Mouse (Mus musculus): ENCODE data around the gene E4f1. TPM values are rescaled to one million over a fixed set of nuclear protein-coding genes. Genes with fewer than 3 reads are reported as not detected.

Gene E4f1
- 10 to 100 TPM; 10.8 to 17.3 TPM for total RNA-seq (2021)
- long read RNA-seq, experiment 1, partial matches to known transcripts, result 3 of 20 reads
- long read RNA-seq, experiment 1, other reads (novel, unspliced or antisense), result 15 of 20 reads
- long read RNA-seq, experiment 2, partial matches to known transcripts, result 1 of 16 reads
- long read RNA-seq, experiment 2, other reads (novel, unspliced or antisense), result 13 of 16 reads

DNA sequence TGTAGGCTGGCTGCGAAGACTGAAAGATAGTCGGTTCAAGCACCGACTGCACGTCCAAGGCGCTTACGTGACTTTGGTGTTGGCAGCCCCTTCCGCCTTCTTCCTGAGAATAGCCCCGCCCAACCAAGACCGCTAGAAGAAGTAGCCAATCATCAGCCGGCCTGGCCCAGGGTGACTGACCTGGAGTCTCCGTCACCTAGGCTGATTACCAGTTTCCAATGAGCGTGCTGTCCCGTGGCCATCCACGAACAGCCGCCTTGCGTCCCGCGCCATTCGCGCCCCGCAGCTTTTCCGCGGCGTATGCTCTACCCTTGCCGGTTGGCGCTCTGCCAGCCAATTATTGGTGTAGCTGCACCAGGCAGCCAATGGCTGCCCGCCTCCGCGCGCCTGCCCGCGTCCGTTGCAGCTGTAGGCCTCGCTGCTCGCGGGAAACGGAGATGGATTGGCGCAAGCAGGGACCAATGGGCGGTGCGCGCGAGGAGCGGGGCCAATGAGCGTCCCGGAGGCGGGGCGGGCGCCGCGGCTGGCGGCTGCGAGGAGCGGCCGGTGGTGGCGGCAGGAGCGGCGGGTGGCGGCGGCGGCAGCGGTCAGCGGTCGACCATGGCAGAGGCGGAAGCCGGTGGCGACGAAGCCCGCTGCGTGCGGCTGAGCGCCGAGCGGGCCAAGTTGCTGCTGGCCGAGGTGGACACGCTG is at the start of gene E4f1, which contains the start of gene Pgp:
TSS of gene E4f1 (minus strand) at position 404 of the 693 bp plus-strand sequence.
TSS of gene Pgp (plus strand) at position 483 of the 693 bp plus-strand sequence.
- DNase-seq, result peak; percentile 99

DNA sequence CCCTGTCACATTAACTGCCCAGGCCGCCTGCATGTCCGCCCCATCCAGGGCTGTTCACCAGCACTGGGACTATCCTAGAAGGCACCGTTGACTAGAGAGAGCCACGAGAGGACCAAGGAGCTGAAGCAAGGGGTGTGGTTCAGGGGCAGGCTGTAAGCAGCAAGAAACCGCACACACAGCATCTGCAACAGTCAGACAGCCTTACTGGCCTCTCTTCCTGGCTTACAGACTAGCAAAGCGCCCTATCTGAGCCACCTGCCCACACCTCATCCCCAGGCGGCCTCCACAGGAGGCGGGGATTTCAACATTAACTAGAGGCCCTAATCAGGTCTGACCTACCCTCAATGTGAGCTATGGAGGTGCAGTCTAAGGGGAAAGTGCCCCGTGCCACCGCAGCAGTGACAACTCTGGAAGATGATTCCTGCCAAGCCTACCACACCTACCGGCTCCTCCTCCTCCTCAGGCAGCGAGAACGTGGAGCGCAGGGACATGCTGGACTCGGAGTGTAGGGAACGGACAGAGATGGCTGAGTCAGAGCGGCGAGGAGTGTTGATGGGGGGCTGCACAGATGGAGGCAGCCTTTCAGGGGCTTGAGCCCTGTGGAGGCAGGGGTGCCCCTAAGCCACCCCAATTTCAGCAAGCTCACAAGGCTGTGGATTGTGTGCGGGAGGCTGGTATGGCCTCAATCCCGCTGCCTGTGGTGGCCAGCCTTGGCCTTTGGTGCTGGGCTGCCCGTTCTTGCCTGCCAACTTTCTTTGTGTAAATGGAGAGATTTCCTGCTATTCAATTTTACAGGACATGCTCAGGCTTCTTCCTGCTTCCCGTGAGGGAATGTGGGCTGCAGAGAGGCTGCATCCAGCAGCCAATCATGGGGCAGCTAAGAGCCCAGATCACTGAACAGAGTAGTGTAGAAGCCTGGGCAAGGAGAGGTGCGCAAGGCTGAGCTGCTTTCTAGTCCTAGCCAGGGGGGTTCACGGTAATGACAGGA is 44.5 kb upstream of the E4f1 start:
- DNase-seq, result no peak

DNA sequence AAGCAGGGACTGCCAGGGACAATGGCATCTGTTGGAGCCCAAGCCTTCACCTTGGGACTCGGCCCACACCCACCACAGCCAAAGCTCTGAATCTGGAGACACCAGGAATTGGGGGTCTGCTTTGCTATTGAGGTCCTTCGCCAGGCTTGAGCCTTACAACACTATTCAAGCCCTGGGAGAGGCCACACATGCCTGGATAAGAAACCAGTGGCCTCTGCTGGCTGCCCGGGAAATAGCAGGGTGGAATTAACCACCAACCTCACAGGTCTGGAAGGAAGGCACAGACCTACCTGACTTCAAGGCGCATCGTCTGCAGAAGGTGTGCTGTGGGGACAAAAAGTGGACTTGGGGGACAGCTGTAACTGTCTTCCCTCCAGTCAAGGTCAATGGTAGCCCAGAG is 43.5 kb upstream of the E4f1 start:
- peak; percentile 53 for DNase-seq

GRCm38 (mm10) chr17:24507806-24508460 is 37.8 kb upstream of the E4f1 start:
- DNase-seq, result no peak

DNA sequence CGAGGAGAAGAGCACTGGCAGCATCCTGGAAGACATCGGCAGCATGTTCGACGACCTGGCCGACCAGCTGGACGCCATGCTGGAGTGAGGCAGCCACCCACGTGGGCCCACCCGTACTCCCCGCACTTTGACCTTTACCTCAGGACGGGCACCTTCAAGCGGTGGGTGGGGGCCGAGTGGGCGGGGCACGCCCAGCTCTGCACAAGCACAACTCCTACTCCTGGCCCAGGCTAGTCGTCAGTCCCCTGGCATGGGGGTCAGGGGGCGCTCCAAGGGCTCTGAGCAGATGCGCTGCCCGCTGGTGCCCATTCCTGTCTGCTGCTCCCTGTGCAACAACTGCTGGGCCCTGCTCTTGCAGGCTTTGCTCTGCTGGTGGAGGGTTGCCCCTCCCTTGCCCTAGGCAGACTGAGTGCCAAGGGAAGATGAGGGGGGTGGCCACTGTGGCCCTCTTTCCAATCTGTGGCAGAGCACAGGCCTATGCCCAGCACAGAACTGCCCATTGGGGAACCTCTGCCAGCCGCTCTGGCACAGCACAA is 37.1 kb upstream of the E4f1 start:
- no peak for DNase-seq

DNA sequence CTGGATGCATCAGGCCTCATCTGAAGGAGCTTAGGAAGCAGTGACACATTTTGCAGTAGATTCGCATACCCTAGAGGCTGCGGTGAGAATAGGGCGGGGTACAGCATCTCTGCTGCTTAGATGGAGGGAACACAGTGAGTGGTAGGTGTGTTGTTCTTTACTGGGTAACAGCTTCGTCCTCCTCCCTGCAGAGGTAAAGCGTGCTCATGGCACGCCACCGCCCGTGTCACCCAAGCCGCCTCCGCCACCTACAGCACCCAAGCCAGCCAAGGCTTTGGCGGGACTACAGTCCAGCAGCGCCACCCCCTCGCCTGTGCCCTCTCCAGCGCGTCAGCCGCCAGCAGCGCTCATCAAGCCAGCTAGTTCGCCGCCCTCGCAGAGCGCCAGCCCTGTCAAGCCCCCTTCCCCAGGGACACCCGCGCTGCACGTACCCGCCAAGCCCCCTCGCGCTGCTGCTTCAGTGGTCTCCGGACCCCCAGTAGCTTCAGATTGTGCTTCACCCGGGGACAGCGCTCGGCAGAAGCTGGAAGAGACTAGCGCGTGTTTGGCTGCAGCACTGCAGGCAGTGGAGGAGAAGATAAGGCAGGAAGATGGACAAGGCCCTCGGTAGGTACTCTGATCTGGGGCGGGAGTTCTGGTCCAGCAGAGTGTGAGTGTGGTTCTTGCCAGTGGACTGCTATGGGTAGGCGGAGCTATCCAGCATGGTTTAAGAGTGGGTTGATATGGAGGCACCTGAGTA is 36.4 kb upstream of the E4f1 start:
- peak; percentile 41 for DNase-seq

DNA sequence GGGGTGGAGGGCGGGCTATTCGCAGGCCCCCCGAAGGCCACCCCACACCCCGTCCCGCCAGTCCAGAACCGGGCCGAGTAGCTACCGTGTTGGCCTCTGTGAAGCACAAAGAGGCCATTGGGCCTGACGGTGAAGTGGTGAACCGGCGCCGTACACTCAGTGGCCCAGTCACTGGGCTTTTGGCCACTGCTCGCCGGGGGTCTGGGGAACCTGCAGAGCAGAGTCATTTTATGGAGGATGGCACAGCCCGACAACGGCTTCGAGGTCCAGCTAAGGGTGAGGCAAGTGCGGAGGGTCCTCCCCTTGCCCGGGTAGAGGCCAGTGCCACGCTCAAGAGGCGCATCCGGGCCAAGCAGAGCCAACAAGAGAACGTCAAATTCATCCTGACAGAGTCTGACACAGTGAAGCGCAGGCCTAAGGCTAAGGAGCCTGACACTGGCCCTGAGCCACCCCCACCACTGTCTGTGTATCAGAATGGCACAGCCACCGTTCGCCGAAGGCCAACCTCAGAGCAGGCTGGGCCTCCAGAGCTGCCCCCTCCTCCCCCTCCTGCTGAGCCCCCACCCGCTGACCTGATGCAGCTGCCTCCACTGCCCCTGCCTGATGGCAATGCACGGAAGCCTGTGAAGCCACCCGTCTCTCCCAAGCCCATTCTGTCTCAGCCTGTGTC is 35.3 kb upstream of the E4f1 start:
- no peak for DNase-seq

GRCm38 (mm10) chr17:24504085-24504484 is 34.0 kb upstream of the E4f1 start:
- no peak for DNase-seq

- DNase-seq, result no peak
Measured at GRCm38 (mm10) chr17:24502208-24502607, 32.1 kb upstream of the E4f1 start.

- no peak for DNase-seq
Measured at GRCm38 (mm10) chr17:24496026-24496425, 25.9 kb upstream of the E4f1 start.

- DNase-seq, result no peak
Measured at GRCm38 (mm10) chr17:24495443-24495842, 25.3 kb upstream of the E4f1 start.

GRCm38 (mm10) chr17:24494627-24495335 is 24.7 kb upstream of the E4f1 start:
- peak; percentile 57 for DNase-seq

DNA sequence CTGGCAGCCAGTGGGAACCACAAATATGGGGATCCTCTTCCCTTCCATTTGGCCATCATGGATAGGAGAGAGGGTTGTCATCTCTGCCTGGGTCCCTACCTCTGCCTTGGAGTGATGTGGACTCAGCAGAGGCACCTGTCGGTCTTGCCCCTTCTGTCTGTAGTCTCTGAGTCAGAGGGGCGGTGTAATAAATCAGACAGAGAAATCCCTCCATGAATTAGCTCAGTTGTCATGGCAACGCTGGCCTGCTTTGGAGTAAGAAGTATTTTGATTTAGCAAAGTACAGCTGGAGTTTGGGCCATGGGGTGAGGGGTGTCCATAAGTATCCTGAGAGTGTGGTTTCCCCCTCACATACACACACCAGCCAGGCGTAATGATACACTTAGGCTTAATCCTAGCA is 20.3 kb upstream of the E4f1 start:
- no peak for DNase-seq

DNA sequence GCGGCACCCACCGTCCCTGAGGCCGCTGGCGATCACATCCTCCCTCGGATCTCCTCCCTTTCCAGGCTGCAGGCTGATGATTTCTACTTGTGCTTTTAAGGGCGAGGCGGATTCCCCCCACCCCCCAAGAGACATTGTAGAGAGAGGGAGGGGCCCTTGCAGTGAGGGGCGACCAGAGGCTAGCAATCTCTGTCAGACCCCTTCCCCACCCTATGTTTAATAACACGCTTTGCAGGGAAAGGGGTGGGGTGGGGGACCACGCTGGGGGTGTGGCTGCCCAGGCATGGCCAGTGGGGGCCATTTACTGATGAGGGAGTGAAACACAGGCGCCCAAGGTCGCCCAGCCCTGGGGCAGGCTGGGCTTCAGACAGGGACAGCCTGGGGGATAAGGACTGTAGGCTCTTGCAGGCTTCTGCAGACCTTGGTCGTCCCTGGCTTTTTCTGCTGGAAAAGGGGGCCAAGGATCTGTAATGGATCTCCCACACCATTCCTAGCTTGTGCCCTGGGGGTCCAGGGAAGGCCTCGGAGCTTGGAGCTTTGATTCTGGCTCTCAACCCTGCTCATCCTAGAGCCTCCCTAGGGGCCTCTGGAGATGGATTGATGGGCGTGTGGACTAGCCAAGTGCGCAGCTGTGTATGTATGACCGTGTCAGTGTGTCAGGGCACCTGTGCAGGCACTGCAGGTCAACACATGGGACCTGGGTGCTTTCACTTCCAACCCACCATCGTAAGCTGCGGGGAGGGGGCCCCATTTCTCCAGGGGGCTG is 19.3 kb upstream of the E4f1 start:
- DNase-seq, result no peak

- peak; percentile 45 for DNase-seq
Measured at GRCm38 (mm10) chr17:24488662-24489264, 18.6 kb upstream of the E4f1 start.

- DNase-seq, result no peak
Measured at GRCm38 (mm10) chr17:24488186-24488661, 18.1 kb upstream of the E4f1 start, which contains the start of gene Caskin1. Gene Caskin1, plus strand, starts transcription at chr17:24488601.

DNA sequence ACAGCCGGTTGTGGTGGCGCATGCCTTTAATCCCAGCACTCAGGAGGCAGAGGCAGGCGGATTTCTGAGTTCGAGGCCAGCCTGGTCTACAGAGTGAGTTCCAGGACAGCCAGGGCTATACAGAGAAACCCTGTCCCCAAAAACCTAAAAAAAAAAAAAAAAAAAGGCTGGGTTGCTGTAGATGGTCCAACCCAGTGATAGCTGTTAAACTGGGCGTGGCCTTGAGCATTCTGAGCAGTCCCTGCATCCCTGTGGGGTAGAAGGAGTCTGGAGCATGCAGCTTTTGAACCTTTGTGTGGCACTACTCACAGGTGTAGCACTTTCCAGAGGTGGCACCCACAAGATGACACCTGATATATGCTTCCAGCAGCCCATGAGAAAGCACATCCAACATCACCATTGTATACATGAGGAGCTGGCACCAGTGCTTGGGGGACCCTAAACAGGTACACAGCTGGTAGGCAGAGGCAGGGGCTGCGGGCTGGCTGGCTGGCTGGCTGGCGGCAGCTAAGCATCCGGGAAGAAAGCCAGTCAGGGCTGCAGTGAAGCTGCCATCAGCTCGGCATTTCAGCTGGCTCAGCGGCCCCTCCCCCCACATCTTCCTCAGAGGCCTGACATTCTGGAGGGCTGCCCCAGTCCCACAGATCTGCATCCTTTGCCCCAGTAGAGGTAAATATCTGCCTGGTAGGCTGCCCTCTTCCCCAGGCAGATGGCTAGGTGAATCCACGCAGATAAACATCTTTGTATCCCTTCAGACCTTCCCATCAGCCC is 15.2 kb upstream of the E4f1 start:
- no peak for DNase-seq

GRCm38 (mm10) chr17:24483495-24483894 is 13.4 kb upstream of the E4f1 start:
- no peak for DNase-seq
